Mouse (Mus musculus) urinary bladder, postnatal 10 days (tissue): ENCODE data around the gene Ahnak.
"Not testable (repeated sequence)": the region's sequence is repeated elsewhere in the genome, so short reads cannot be mapped to it uniquely, and the experiment has no call there.

Experiments used
- DNase-seq: peaks from one replicate; pipeline ENCODE4 v3.0.0; 2022; ENCODE audit warnings: low spot score

Ahnak gene

GRCm38 (mm10) chr19:8972491-8972890 is 16.6 kb upstream of the Ahnak start:
- DNase-seq: not testable (repeated sequence)

- DNase-seq: no peak
Observed at GRCm38 (mm10) chr19:8974638-8975037, 14.4 kb upstream of the Ahnak start.

- DNase-seq: no peak
Observed at GRCm38 (mm10) chr19:8975491-8975890, 13.6 kb upstream of the Ahnak start.

GRCm38 (mm10) chr19:8976535-8976934 is 12.5 kb upstream of the Ahnak start:
- DNase-seq: no peak

- DNase-seq: no peak
Observed at GRCm38 (mm10) chr19:8980771-8981170, 8.3 kb upstream of the Ahnak start.

- no peak for DNase-seq
Observed at GRCm38 (mm10) chr19:8981450-8982168, 7.5 kb upstream of the Ahnak start.

GRCm38 (mm10) chr19:8982303-8983149 is 6.6 kb upstream of the Ahnak start:
- no peak for DNase-seq

- DNase-seq: no peak
Observed at GRCm38 (mm10) chr19:8983150-8983650, 5.9 kb upstream of the Ahnak start.

GRCm38 (mm10) chr19:8984255-8984868 is 4.7 kb upstream of the Ahnak start:
- no peak for DNase-seq

- no peak for DNase-seq
Observed at GRCm38 (mm10) chr19:8985891-8986290, 3.2 kb upstream of the Ahnak start.

GRCm38 (mm10) chr19:8987816-8988215 is 1.3 kb upstream of the Ahnak start:
- DNase-seq: no peak

GRCm38 (mm10) chr19:8988346-8989065 is 578 bp upstream of the Ahnak start:
- DNase-seq: no peak

- DNase-seq: peak; percentile 86
Observed at GRCm38 (mm10) chr19:8989567-8990431, 715 bp downstream of the Ahnak start.

- DNase-seq: no peak
Observed at GRCm38 (mm10) chr19:8990432-8991102, 1.5 kb downstream of the Ahnak start.

GRCm38 (mm10) chr19:8991245-8991870 is 2.3 kb downstream of the Ahnak start:
- no peak for DNase-seq

GRCm38 (mm10) chr19:8991871-8992735 is 3.0 kb downstream of the Ahnak start:
- no peak for DNase-seq

GRCm38 (mm10) chr19:8992769-8993624 is 3.9 kb downstream of the Ahnak start:
- DNase-seq: peak; percentile 67

GRCm38 (mm10) chr19:8993625-8993912 is 4.5 kb downstream of the Ahnak start:
- DNase-seq: no peak
